Mouse (Mus musculus): ENCODE measurements around the gene 4931428L18Rik. TPM values are rescaled to one million over a fixed set of nuclear protein-coding genes. Genes with fewer than 3 reads are reported as not detected.

4931428L18Rik gene
- polyA plus RNA-seq, 1 experiment from 2014 or later: 0.25 TPM

Other genes starting within 250 kb of the 4931428L18Rik start
- not detected in 2 replicates for gene AC153137.1, start 244.7 kb downstream of the 4931428L18Rik start, polyA plus RNA-seq (2015; fragmentation: Nextera tagmentation; extraction: Ambion mirVana)
- not detected in 2 replicates for gene Lgsn, start 46.3 kb downstream of the 4931428L18Rik start, polyA plus RNA-seq (2015; fragmentation: Nextera tagmentation; extraction: Ambion mirVana)
- not detected in 2 replicates for gene Pih1d3, start 154 bp upstream of the 4931428L18Rik start, polyA plus RNA-seq (2015; fragmentation: Nextera tagmentation; extraction: Ambion mirVana)

Data from stomach, embryonic 16.5 days (tissue).